Mouse (Mus musculus) adrenal gland, adult 18-20 months (tissue): ENCODE results near the gene Pds5a. TPM values are rescaled to one million over a fixed set of nuclear protein-coding genes. Genes with fewer than 3 reads are reported as not detected.

ENCODE experiments used
- DNase-seq, 2 experiments: peaks; one replicate each; pipeline ENCODE4 v3.0.0; 2021 to 2022; ENCODE audit warnings: low spot score in 2 of 2
- total RNA-seq, 2 experiments: library from RNA; stranded (reverse); gene quantifications; 1 replicate in 1 of 2; 2 replicates in 1 of 2; pipeline ENCODE4 v1.2.3; 2021

Gene Pds5a
- total RNA-seq, 2 experiments from 2014 or later, result 77.6 to 85.9 TPM

- DNase-seq, result no peak
These were observed 122.2 kb downstream of the Pds5a start for GRCm38 (mm10) chr5:65575896-65576295.

- no peak for DNase-seq
These were observed 123.2 kb downstream of the Pds5a start for GRCm38 (mm10) chr5:65574876-65575275.

- no peak for DNase-seq
These were observed 132.6 kb downstream of the Pds5a start for GRCm38 (mm10) chr5:65565486-65565885.

DNA sequence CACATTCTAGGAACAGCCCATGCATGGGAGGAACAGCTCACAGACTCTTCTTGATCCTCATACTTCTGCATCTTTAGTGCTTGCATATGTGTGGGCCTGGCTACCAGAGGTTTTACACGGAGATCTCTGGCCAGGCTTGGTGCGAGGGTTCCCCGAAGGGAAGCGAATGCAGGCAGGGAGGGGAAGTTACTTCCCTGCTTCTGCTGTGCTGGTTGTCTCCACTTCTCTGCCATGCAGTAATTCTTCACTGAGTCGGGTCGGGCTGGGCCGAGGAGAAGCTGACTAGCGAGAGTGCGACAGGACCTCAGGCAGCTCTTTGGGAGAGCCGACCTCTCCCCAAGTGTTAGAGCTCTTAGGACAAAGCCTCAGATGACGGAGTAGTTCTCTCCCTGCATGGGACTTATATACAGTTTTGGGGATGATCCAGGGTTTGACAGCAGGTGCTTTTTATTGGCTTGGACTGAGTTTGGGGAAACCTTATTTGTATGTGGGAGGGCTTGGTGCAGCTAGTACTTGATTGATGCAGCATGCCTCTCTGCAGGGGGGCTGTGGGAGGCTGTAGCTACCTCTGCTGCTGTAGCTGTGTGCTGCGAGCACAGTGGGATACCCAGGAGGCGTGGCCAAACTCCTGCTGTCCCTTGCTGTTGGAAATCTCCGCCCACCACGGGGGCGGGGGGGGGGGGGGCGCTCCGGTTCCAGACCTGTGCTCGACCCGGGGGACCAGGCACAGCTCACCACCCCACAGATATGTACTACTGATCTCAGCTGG is 136.8 kb downstream of the Pds5a start:
- DNase-seq, result peak in 1 of 2 experiments; percentile 24

DNA sequence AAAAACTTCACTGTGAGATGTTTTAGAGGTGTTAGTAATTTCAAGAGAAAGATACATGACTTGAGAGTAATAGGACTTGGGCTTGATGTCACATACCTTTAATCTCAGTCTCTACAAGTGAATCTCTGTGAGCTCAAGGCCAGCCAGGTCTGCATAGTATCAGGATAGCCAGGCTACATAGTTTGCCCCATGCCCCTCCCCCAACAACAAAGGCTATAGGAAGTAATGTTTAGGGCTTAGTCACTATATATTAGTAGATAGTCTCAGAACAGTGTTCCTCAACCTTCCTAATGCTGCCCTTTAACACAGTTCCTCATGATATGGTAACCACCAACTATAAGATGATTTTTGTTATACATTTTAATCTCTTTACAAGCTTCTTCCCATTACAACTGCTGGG is 141.0 kb downstream of the Pds5a start:
- no peak for DNase-seq

Other genes starting within 250 kb of the Pds5a start
- gene Gm43552, start 205.4 kb downstream of the Pds5a start, total RNA-seq, result 1 to 10 TPM in 1 of 2 experiments, not detected in 1; 1.2 TPM
- gene Smim14, start 161.1 kb downstream of the Pds5a start, total RNA-seq, result 100 to 1,000 TPM; 166 to 180 TPM
- 100 to 1,000 TPM in 1 of 2 experiments, 10 to 100 TPM in 1; 92.4 to 105 TPM for gene Ube2k, start 161.0 kb downstream of the Pds5a start, total RNA-seq
- 10 to 100 TPM in 1 of 2 experiments, 1 to 10 TPM in 1; 8.1 to 12.0 TPM for gene N4bp2, start 65.2 kb upstream of the Pds5a start, total RNA-seq
- under 1 TPM; 0.23 to 0.54 TPM for gene Rhoh, start 162.9 kb upstream of the Pds5a start, total RNA-seq
- under 1 TPM; 0.46 to 0.80 TPM for gene Chrna9, start 236.6 kb upstream of the Pds5a start, total RNA-seq